Mouse (Mus musculus) liver, embryonic 14.5 days (tissue): Measurements from ENCODE around the gene Cd2. TPM values are rescaled to one million over a fixed set of nuclear protein-coding genes. Genes with fewer than 3 reads are reported as not detected.

ENCODE experiments used
- ATAC-seq: fragments of 200-750 bp; cut with Nextera tagmentation; 2 replicates; pipeline ENCODE4 v1.8.0; 2017; ENCODE audit warnings: moderate number of reproducible peaks, mild to moderate bottlenecking, moderate library complexity; ENCODE audit not compliant: insufficient read depth
- DNase-seq, 3 experiments: peaks; one replicate each; pipeline ENCODE4 v3.0.0-alpha.2; 2012 to 2013; ENCODE audit warnings: low read depth in 3 of 3, low spot score in 3 of 3
- H3K27ac ChIP-seq: fragments of 300-500 bp; sonication (generic); 2 replicates; pipeline ENCODE4 v1.5.1; 2014; ENCODE audit warnings: moderate library complexity, mild to moderate bottlenecking, control low read depth, inconsistent platforms
- H3K27me3 ChIP-seq: fragments of 300-500 bp; sonication (generic); 2 replicates; pipeline ENCODE4 v1.6.1; 2014; ENCODE audit warnings: mild to moderate bottlenecking, low read length, moderate library complexity; ENCODE audit not compliant: control insufficient read depth, insufficient read depth
- H3K36me3 ChIP-seq: fragments of 300-500 bp; sonication (generic); replicated peaks from 2 replicates; pipeline ENCODE4 v1.6.1; 2014; ENCODE audit warnings: low read depth; ENCODE audit not compliant: control insufficient read depth, insufficient read depth
- H3K4me1 ChIP-seq, 2 experiments: fragments of 200-500 bp in 1 of 2; fragments of 300-500 bp in 1 of 2; sonication (generic) in 1 of 2; replicated peaks; 2 replicates each; pipeline ENCODE4 v1.6.1; 2012 to 2014; ENCODE audit warnings: antibody characterized with exemption in 1 of 2, inconsistent platforms in 1 of 2, low read length in 1 of 2; ENCODE audit not compliant: control insufficient read depth in 2 of 2, insufficient read depth in 2 of 2
- H3K4me2 ChIP-seq: fragments of 300-500 bp; sonication (generic); 2 replicates; pipeline ENCODE4 v1.6.1; 2014; ENCODE audit warnings: low read depth, mild to moderate bottlenecking, control low read depth, moderate library complexity
- H3K4me3 ChIP-seq, 2 experiments: fragments of 200-500 bp in 1 of 2; fragments of 300-500 bp in 1 of 2; sonication (generic) in 1 of 2; 2 replicates each; pipeline ENCODE4 v1.5.1; 2012 to 2014; ENCODE audit warnings: low read depth in 2 of 2, low read length in 2 of 2, mild to moderate bottlenecking in 2 of 2, control low read depth in 1 of 2, inconsistent platforms in 1 of 2, moderate library complexity in 1 of 2; ENCODE audit not compliant: insufficient read depth in 1 of 2
- H3K9ac ChIP-seq: fragments of 300-500 bp; sonication (generic); replicated peaks from 2 replicates; pipeline ENCODE4 v1.6.1; 2014; ENCODE audit warnings: mild to moderate bottlenecking, control low read depth, moderate library complexity
- H3K9me3 ChIP-seq: fragments of 300-500 bp; sonication (generic); 2 replicates; pipeline ENCODE4 v1.6.1; 2016; ENCODE audit warnings: low read length, mixed read lengths; ENCODE audit not compliant: control insufficient read depth
- CTCF ChIP-seq: IDR thresholded peaks from 2 replicates; pipeline ENCODE4 v1.5.1; 2016; ENCODE audit warnings: antibody characterized with exemption, low read depth, control low read depth
- EP300 ChIP-seq: IDR thresholded peaks from 2 replicates; pipeline ENCODE4 v1.6.1; 2016; ENCODE audit warnings: antibody characterized with exemption, low read depth
- WGBS: fragments of 180-500 bp; shearing (Covaris S2); extraction: QIAGEN DNeasy Blood & Tissue Kit; methylation state at CpG from one replicate; pipeline ENCODE4 v1.1.7; 2014; ENCODE audit not compliant: insufficient replicate concordance; 5-methylcytosine and 5-hydroxymethylcytosine counted together
- polyA plus RNA-seq, 2 experiments: library from polyadenylated mRNA; depleted of rRNA in 1 of 2; stranded (reverse) in 1 of 2; unstranded in 1 of 2; fragments of >200 nt; fragmentation: Nextera tagmentation in 1 of 2; extraction: Ambion mirVana in 1 of 2; gene quantifications; 2 replicates each; pipeline versions ENCODE4 v1.2.1 to v1.2.3; 2012 to 2014

The Cd2 gene
- polyA plus RNA-seq, 2 experiments = not detected

- Histone ChIP-seq H3K27ac (no peak overlapping the region), H3K4me3 (no peak overlapping the region), H3K4me2 (no peak overlapping the region), H3K9ac (no peak overlapping the region), H3K36me3 (no peaks in the 10 kb centered on the region), H3K9me3 (no peaks in the 10 kb centered on the region), H3K27me3 (no peaks in the 10 kb centered on the region), H3K4me1 (peaks cover 9 to 20% of the 10 kb centered on the region in 2 experiments)
- DNase-seq = no peak
- 82% methylated on average over 6 of the region's 6 CpGs for WGBS
- no peak for TF ChIP-seq EP300
- no peak for TF ChIP-seq CTCF
- no peak for ATAC-seq
Measured at GRCm38 (mm10) chr3:101318516-101319170, 30.9 kb upstream of the Cd2 start.

- no peak overlapping the region for H3K4me2 ChIP-seq
- H3K9ac ChIP-seq = no peak overlapping the region
- WGBS = 58% methylated on average over 6 of the region's 6 CpGs
- H3K27me3 ChIP-seq = no peaks in the 10 kb centered on the region
- TF ChIP-seq CTCF (peak; percentile 87), EP300 (no peak)
- DNase-seq (peak in 2 of 3 experiments; percentile 17 to 41), ATAC-seq (no peak)
- H3K4me1 ChIP-seq = peaks cover 12 to 21% of the 10 kb centered on the region in 2 experiments
- no peak overlapping the region for H3K4me3 ChIP-seq
- no peak overlapping the region for H3K27ac ChIP-seq
- no peaks in the 10 kb centered on the region for H3K9me3 ChIP-seq
- no peaks in the 10 kb centered on the region for H3K36me3 ChIP-seq
Measured at GRCm38 (mm10) chr3:101318115-101318514, 30.4 kb upstream of the Cd2 start.

GRCm38 (mm10) chr3:101314954-101315353, 27.2 kb upstream of the Cd2 start:
- Histone ChIP-seq H3K4me2 (no peak overlapping the region), H3K9me3 (no peaks in the 10 kb centered on the region), H3K4me3 (no peak overlapping the region), H3K4me1 (peaks cover 12 to 21% of the 10 kb centered on the region in 2 experiments), H3K27me3 (no peaks in the 10 kb centered on the region), H3K27ac (no peak overlapping the region), H3K36me3 (no peaks in the 10 kb centered on the region), H3K9ac (no peak overlapping the region)
- 64% methylated on average over 6 of the region's 6 CpGs for WGBS
- peak; percentile 40; the same call in 1 of the 2 replicates for TF ChIP-seq CTCF
- TF ChIP-seq EP300 = no peak
- no peak for ATAC-seq
- DNase-seq = no peak

GRCm38 (mm10) chr3:101313266-101314051, 25.7 kb upstream of the Cd2 start:
- Histone ChIP-seq H3K9me3 (no peaks in the 10 kb centered on the region), H3K27me3 (no peaks in the 10 kb centered on the region), H3K36me3 (no peaks in the 10 kb centered on the region), H3K4me3 (no peak overlapping the region), H3K9ac (no peak overlapping the region), H3K4me2 (no peak overlapping the region), H3K27ac (no peak overlapping the region), H3K4me1 (peaks cover 12 to 21% of the 10 kb centered on the region in 2 experiments)
- TF ChIP-seq CTCF (no peak), EP300 (peak; percentile 60)
- ATAC-seq (peak; percentile 62; the same call in 1 of the 2 replicates), DNase-seq (peak in 1 of 3 experiments; percentile 19)
- WGBS = 33% methylated on average over 8 of the region's 8 CpGs

GRCm38 (mm10) chr3:101310977-101311376, 23.2 kb upstream of the Cd2 start:
- DNase-seq (no peak), ATAC-seq (no peak)
- Histone ChIP-seq H3K27me3 (no peaks in the 10 kb centered on the region), H3K4me3 (no peak overlapping the region), H3K36me3 (no peaks in the 10 kb centered on the region), H3K27ac (no peak overlapping the region), H3K4me2 (no peak overlapping the region), H3K4me1 (peaks cover 7 to 16% of the 10 kb centered on the region in 2 experiments), H3K9me3 (no peaks in the 10 kb centered on the region), H3K9ac (no peak overlapping the region)
- no peak for TF ChIP-seq EP300
- TF ChIP-seq CTCF = no peak
- 32% methylated on average over 9 of the region's 9 CpGs for WGBS
